Mouse (Mus musculus): ENCODE data around the gene Ube2cbp. TPM values are rescaled to one million over a fixed set of nuclear protein-coding genes. Genes with fewer than 3 reads are reported as not detected.

Gene Ube2cbp
- total and polyA plus RNA-seq, 2 experiments from 2014 or later, result 5.8 to 7.1 TPM

- TF ChIP-seq CTCF (IDR thresholded peaks at IDR 0.05; ENCODE audit: low read depth), result no peak
- no peak overlapping the region for H3K4me3 ChIP-seq (ENCODE audit: low read depth, low read length)
- no peaks in the 10 kb centered on the region for H3K27me3 ChIP-seq (ENCODE audit: insufficient read depth, low read length)
- H3K27ac ChIP-seq (ENCODE audit: low read depth, low read length), result no peak overlapping the region
- H3K4me1 ChIP-seq (ENCODE audit: insufficient read depth), result 0 out of 2 replicates have a peak, but pooled peaks cover 5% of the 10 kb centered on the region
- ATAC-seq (no peak), DNase-seq (no peak)
- H3K9me3 ChIP-seq (ENCODE audit: low read length), result no peaks in the 10 kb centered on the region
- no peak overlapping the region for H3K4me2 ChIP-seq (ENCODE audit: low read depth)
- no peaks in the 10 kb centered on the region for H3K36me3 ChIP-seq (ENCODE audit: insufficient read depth)
- H3K9ac ChIP-seq, result no peak overlapping the region
Observed at GRCm38 (mm10) chr9:86391467-86391866, 73.3 kb downstream of the Ube2cbp start.

- ATAC-seq (peak; percentile 51), DNase-seq (no peak)
- no peaks in the 10 kb centered on the region for H3K9me3 ChIP-seq (ENCODE audit: low read length)
- TF ChIP-seq CTCF (IDR thresholded peaks at IDR 0.05; ENCODE audit: low read depth), result no peak
- no peak overlapping the region for H3K27ac ChIP-seq (ENCODE audit: low read depth, low read length)
- no peak overlapping the region for H3K9ac ChIP-seq
- H3K4me1 ChIP-seq (ENCODE audit: insufficient read depth), result 0 out of 2 replicates have a peak, but pooled peaks cover 5% of the 10 kb centered on the region
- no peak overlapping the region for H3K4me3 ChIP-seq (ENCODE audit: low read depth, low read length)
- H3K4me2 ChIP-seq (ENCODE audit: low read depth), result no peak overlapping the region
- 61% methylated on average over 2 of the region's 2 CpGs for WGBS
- no peaks in the 10 kb centered on the region for H3K36me3 ChIP-seq (ENCODE audit: insufficient read depth)
- no peaks in the 10 kb centered on the region for H3K27me3 ChIP-seq (ENCODE audit: insufficient read depth, low read length)
Observed at GRCm38 (mm10) chr9:86390713-86391112, 74.0 kb downstream of the Ube2cbp start.

- H3K9ac ChIP-seq, result no peak overlapping the region
- no peak for TF ChIP-seq CTCF (IDR thresholded peaks at IDR 0.05; ENCODE audit: low read depth)
- no peaks in the 10 kb centered on the region for H3K36me3 ChIP-seq (ENCODE audit: insufficient read depth)
- WGBS, result 27% methylated on average over 4 of the region's 4 CpGs
- H3K9me3 ChIP-seq (ENCODE audit: low read length), result no peaks in the 10 kb centered on the region
- 0 out of 2 replicates have a peak, but pooled peaks cover 2% of the 10 kb centered on the region for H3K4me1 ChIP-seq (ENCODE audit: insufficient read depth)
- no peak overlapping the region for H3K4me2 ChIP-seq (ENCODE audit: low read depth)
- ATAC-seq (peak; percentile 45; the same call in 1 of the 2 replicates), DNase-seq (no peak)
- no peak overlapping the region for H3K27ac ChIP-seq (ENCODE audit: low read depth, low read length)
- H3K27me3 ChIP-seq (ENCODE audit: insufficient read depth, low read length), result no peaks in the 10 kb centered on the region
- H3K4me3 ChIP-seq (ENCODE audit: low read depth, low read length), result no peak overlapping the region
Observed at GRCm38 (mm10) chr9:86388538-86388937, 76.2 kb downstream of the Ube2cbp start.

- WGBS, result 78% methylated on average over 2 of the region's 2 CpGs
- DNase-seq (no peak), ATAC-seq (no peak)
Observed at GRCm38 (mm10) chr9:86376923-86377322, 87.8 kb downstream of the Ube2cbp start.

GRCm38 (mm10) chr9:86372783-86373567 lies 91.8 kb downstream of the Ube2cbp start:
- Histone ChIP-seq H3K27ac (ENCODE audit: low read depth, low read length) (no peak overlapping the region), H3K36me3 (ENCODE audit: insufficient read depth) (no peaks in the 10 kb centered on the region), H3K4me3 (ENCODE audit: low read depth, low read length) (no peak overlapping the region), H3K4me2 (ENCODE audit: low read depth) (no peak overlapping the region), H3K9ac (no peak overlapping the region), H3K27me3 (ENCODE audit: insufficient read depth, low read length) (no peaks in the 10 kb centered on the region), H3K4me1 (ENCODE audit: insufficient read depth) (no peaks in the 10 kb centered on the region), H3K9me3 (ENCODE audit: low read length) (no peaks in the 10 kb centered on the region)
- ATAC-seq, result no peak
- no peak for TF ChIP-seq CTCF (IDR thresholded peaks at IDR 0.05; ENCODE audit: low read depth)
- WGBS, result 62% methylated on average over 12 of the region's 12 CpGs
- no peak for DNase-seq

More at GRCm38 (mm10) chr9:86376923-86377322, 87.8 kb downstream of the Ube2cbp start:
- Histone ChIP-seq H3K4me3 (ENCODE audit: low read depth, low read length) (no peak overlapping the region), H3K36me3 (ENCODE audit: insufficient read depth) (no peaks in the 10 kb centered on the region), H3K9me3 (ENCODE audit: low read length) (no peaks in the 10 kb centered on the region), H3K27me3 (ENCODE audit: insufficient read depth, low read length) (no peaks in the 10 kb centered on the region), H3K27ac (ENCODE audit: low read depth, low read length) (no peak overlapping the region), H3K4me1 (ENCODE audit: insufficient read depth) (no peaks in the 10 kb centered on the region), H3K9ac (no peak overlapping the region), H3K4me2 (ENCODE audit: low read depth) (no peak overlapping the region)
- no peak for TF ChIP-seq CTCF (IDR thresholded peaks at IDR 0.05; ENCODE audit: low read depth)

- DNase-seq (no peak), ATAC-seq (no peak)
- 88% methylated on average over 4 of the region's 4 CpGs for WGBS
- Histone ChIP-seq H3K4me3 (ENCODE audit: low read depth, low read length) (no peak overlapping the region), H3K4me1 (ENCODE audit: insufficient read depth) (no peaks in the 10 kb centered on the region), H3K27me3 (ENCODE audit: insufficient read depth, low read length) (no peaks in the 10 kb centered on the region), H3K9me3 (ENCODE audit: low read length) (no peaks in the 10 kb centered on the region), H3K36me3 (ENCODE audit: insufficient read depth) (no peaks in the 10 kb centered on the region), H3K27ac (ENCODE audit: low read depth, low read length) (no peak overlapping the region), H3K9ac (no peak overlapping the region), H3K4me2 (ENCODE audit: low read depth) (no peak overlapping the region)
- TF ChIP-seq CTCF (IDR thresholded peaks at IDR 0.05; ENCODE audit: low read depth), result no peak
Observed at GRCm38 (mm10) chr9:86369208-86369607, 95.5 kb downstream of the Ube2cbp start.

- 39% methylated on average over 9 of the region's 9 CpGs for whole genome bisulfite sequencing
- DNase-seq (peak; percentile 67), ATAC-seq (peak; percentile 80)
- H3K9me3 ChIP-seq (ENCODE audit: low read length), result no peaks in the 10 kb centered on the region
- no peak overlapping the region for H3K27ac ChIP-seq (ENCODE audit: low read depth, low read length)
- no peaks in the 10 kb centered on the region for H3K27me3 ChIP-seq (ENCODE audit: insufficient read depth, low read length)
- no peak overlapping the region for H3K9ac ChIP-seq
- H3K36me3 ChIP-seq (ENCODE audit: insufficient read depth), result no peaks in the 10 kb centered on the region
- no peak for TF ChIP-seq CTCF (IDR thresholded peaks at IDR 0.05; ENCODE audit: low read depth)
- H3K4me1 ChIP-seq (ENCODE audit: insufficient read depth), result no peaks in the 10 kb centered on the region
- no peak overlapping the region for H3K4me3 ChIP-seq (ENCODE audit: low read depth, low read length)
- H3K4me2 ChIP-seq (ENCODE audit: low read depth), result no peak overlapping the region
Observed at GRCm38 (mm10) chr9:86360536-86360935, 104.2 kb downstream of the Ube2cbp start.

Data from forebrain, postnatal 0 days (tissue).